Mouse (Mus musculus) limb, embryonic 14.5 days (tissue): Measurements from ENCODE around the gene Bach2. TPM values are rescaled to one million over a fixed set of nuclear protein-coding genes. Genes with fewer than 3 reads are reported as not detected.

Source experiments
- ATAC-seq: fragments of 200-750 bp; cut with Nextera tagmentation; 2 replicates; pipeline ENCODE4 v1.8.0; 2017; ENCODE audit warnings: low read depth, moderate number of reproducible peaks, moderate TSS enrichment; ENCODE audit not compliant: low FRiP score
- DNase-seq: peaks from one replicate; pipeline ENCODE4 v3.0.0-alpha.2; 2015; ENCODE audit warnings: low spot score
- H3K27ac ChIP-seq: fragments of 300-500 bp; sonication (generic); replicated peaks from 2 replicates; pipeline ENCODE4 v1.5.1; 2014; ENCODE audit warnings: low read depth, mild to moderate bottlenecking, low read length, moderate library complexity, mixed read lengths
- H3K27me3 ChIP-seq: fragments of 300-500 bp; sonication (generic); 2 replicates; pipeline ENCODE4 v1.6.1; 2014; ENCODE audit warnings: low read length, mixed read lengths; ENCODE audit not compliant: control insufficient read depth, insufficient read depth
- H3K36me3 ChIP-seq: fragments of 300-500 bp; sonication (generic); 2 replicates; pipeline ENCODE4 v1.6.1; 2014; ENCODE audit warnings: mild to moderate bottlenecking, low read length, moderate library complexity, mixed read lengths; ENCODE audit not compliant: control insufficient read depth, insufficient read depth
- H3K4me1 ChIP-seq: fragments of 300-500 bp; sonication (generic); 2 replicates; pipeline ENCODE4 v1.6.1; 2014; ENCODE audit warnings: antibody characterized with exemption, low read length, mixed read lengths; ENCODE audit not compliant: control insufficient read depth, insufficient read depth
- H3K4me2 ChIP-seq: fragments of 300-500 bp; sonication (generic); replicated peaks from 2 replicates; pipeline ENCODE4 v1.6.1; 2014; ENCODE audit warnings: low read depth, mild to moderate bottlenecking, low read length, moderate library complexity; ENCODE audit not compliant: severe bottlenecking
- H3K4me3 ChIP-seq: fragments of 300-500 bp; sonication (generic); replicated peaks from 2 replicates; pipeline ENCODE4 v1.5.1; 2014; ENCODE audit warnings: low read length
- H3K9ac ChIP-seq: fragments of 300-500 bp; sonication (generic); 2 replicates; pipeline ENCODE4 v1.6.1; 2014; ENCODE audit warnings: mild to moderate bottlenecking, low read depth, low read length, moderate library complexity; ENCODE audit not compliant: severe bottlenecking
- H3K9me3 ChIP-seq: fragments of 300-500 bp; sonication (generic); 2 replicates; pipeline ENCODE4 v1.6.1; 2016; ENCODE audit warnings: low read length; ENCODE audit not compliant: control insufficient read depth
- POLR2A ChIP-seq: fragments of 200-500 bp; IDR thresholded peaks from 2 replicates; pipeline ENCODE4 v1.8.0; 2012; ENCODE audit warnings: inconsistent platforms, mild to moderate bottlenecking, moderate library complexity, borderline replicate concordance; ENCODE audit not compliant: insufficient read depth, insufficient read length; ENCODE audit errors: extremely low read depth
- WGBS: fragments of 180-500 bp; shearing (Covaris S2); extraction: QIAGEN DNeasy Blood & Tissue Kit; methylation state at CpG from one replicate; pipeline ENCODE4 v1.1.7; 2014; 5-methylcytosine and 5-hydroxymethylcytosine counted together
- polyA plus RNA-seq, 2 experiments: library from polyadenylated mRNA; depleted of rRNA in 1 of 2; stranded (reverse) in 1 of 2; unstranded in 1 of 2; fragments of >200 nt; fragmentation: Nextera tagmentation in 1 of 2; extraction: Ambion mirVana in 1 of 2; gene quantifications; 2 replicates each; pipeline versions ENCODE4 v1.2.1 to v1.2.3; 2012 to 2014

Bach2 gene
- polyA plus RNA-seq, 2 experiments = 6.0 to 9.6 TPM

- DNase-seq (no peak), ATAC-seq (no peak)
- no peak for TF ChIP-seq POLR2A
- H3K4me2 ChIP-seq = no peak overlapping the region
- no peaks in the 10 kb centered on the region for H3K36me3 ChIP-seq
- H3K4me1 ChIP-seq = peaks cover 28% of the 10 kb centered on the region
- no peak overlapping the region for H3K9ac ChIP-seq
- no peaks in the 10 kb centered on the region for H3K27me3 ChIP-seq
- no peaks in the 10 kb centered on the region for H3K9me3 ChIP-seq
- no peak overlapping the region for H3K4me3 ChIP-seq
- H3K27ac ChIP-seq = no peak overlapping the region
- WGBS = 72% methylated on average over 4 of the region's 4 CpGs
Observed at GRCm38 (mm10) chr4:32260909-32261308, 22.3 kb downstream of the Bach2 start.

GRCm38 (mm10) chr4:32262825-32263684 lies 24.5 kb downstream of the Bach2 start:
- Histone ChIP-seq H3K4me2 (no peak overlapping the region), H3K9me3 (no peaks in the 10 kb centered on the region), H3K27ac (no peak overlapping the region), H3K4me3 (no peak overlapping the region), H3K36me3 (no peaks in the 10 kb centered on the region), H3K9ac (no peak overlapping the region), H3K27me3 (no peaks in the 10 kb centered on the region), H3K4me1 (peaks cover 41% of the 10 kb centered on the region)
- WGBS = 85% methylated on average over 20 of the region's 20 CpGs
- no peak for TF ChIP-seq POLR2A
- DNase-seq (no peak), ATAC-seq (no peak)

GRCm38 (mm10) chr4:32263685-32264038 lies 25.1 kb downstream of the Bach2 start:
- H3K4me2 ChIP-seq = no peak overlapping the region
- H3K4me3 ChIP-seq = no peak overlapping the region
- H3K27me3 ChIP-seq = no peaks in the 10 kb centered on the region
- no peak overlapping the region for H3K9ac ChIP-seq
- ATAC-seq = no peak
- H3K36me3 ChIP-seq = no peaks in the 10 kb centered on the region
- no peak for TF ChIP-seq POLR2A
- H3K9me3 ChIP-seq = no peaks in the 10 kb centered on the region
- 61% methylated on average over 10 of the region's 10 CpGs for WGBS
- H3K4me1 ChIP-seq = peaks cover 41% of the 10 kb centered on the region
- no peak overlapping the region for H3K27ac ChIP-seq
- DNase-seq = no peak

GRCm38 (mm10) chr4:32264892-32265291 lies 26.3 kb downstream of the Bach2 start:
- Histone ChIP-seq H3K4me3 (no peak overlapping the region), H3K9me3 (no peaks in the 10 kb centered on the region), H3K36me3 (no peaks in the 10 kb centered on the region), H3K4me1 (peaks cover 38% of the 10 kb centered on the region), H3K4me2 (no peak overlapping the region), H3K27ac (peak overlapping the region; percentile 13; the same call in 1 of the 2 replicates), H3K27me3 (no peaks in the 10 kb centered on the region), H3K9ac (no peak overlapping the region)
- no peak for TF ChIP-seq POLR2A
- DNase-seq = no peak
- WGBS = 60% methylated on average over 8 of the region's 8 CpGs
- ATAC-seq = no peak

- DNase-seq = peak; percentile 69
- Histone ChIP-seq H3K4me1 (peaks cover 29% of the 10 kb centered on the region), H3K4me3 (no peak overlapping the region), H3K36me3 (no peaks in the 10 kb centered on the region), H3K9ac (no peak overlapping the region), H3K4me2 (no peak overlapping the region), H3K27me3 (no peaks in the 10 kb centered on the region), H3K9me3 (no peaks in the 10 kb centered on the region), H3K27ac (peak overlapping the region; percentile 52; the same call in 1 of the 2 replicates)
- 17% methylated on average over 6 of the region's 6 CpGs for WGBS
- TF ChIP-seq POLR2A = no peak
- ATAC-seq = peak; percentile 59; the same call in 1 of the 2 replicates
Observed at GRCm38 (mm10) chr4:32266731-32267130, 28.1 kb downstream of the Bach2 start.

GRCm38 (mm10) chr4:32268042-32268441 lies 29.4 kb downstream of the Bach2 start:
- WGBS = 94% methylated on average over 1 of the region's 1 CpGs
- H3K27me3 ChIP-seq = no peaks in the 10 kb centered on the region
- H3K27ac ChIP-seq = no peak overlapping the region

More at GRCm38 (mm10) chr4:32268042-32268441, 29.4 kb downstream of the Bach2 start:
- Histone ChIP-seq H3K4me2 (no peak overlapping the region), H3K9me3 (no peaks in the 10 kb centered on the region), H3K36me3 (no peaks in the 10 kb centered on the region), H3K4me1 (peaks cover 29% of the 10 kb centered on the region), H3K4me3 (no peak overlapping the region), H3K9ac (no peak overlapping the region)
- DNase-seq (no peak), ATAC-seq (no peak)
- no peak for TF ChIP-seq POLR2A
